Mouse (Mus musculus) intestine, embryonic 14.5 days (tissue): ENCODE measurements at regions not wholly inside any gene's neighbourhood (a gene's known extent, or its start where the extent isn't known, plus 50 kb on each side); places are given as distances from the start of the nearest gene placed in this dataset.

Experiments
- ATAC-seq: fragments of 200-750 bp; cut with Nextera tagmentation; replicated peaks from 2 replicates; pipeline ENCODE4 v1.8.0; 2017; ENCODE audit warnings: low read depth, moderate number of reproducible peaks, moderate TSS enrichment, moderate library complexity; ENCODE audit not compliant: low FRiP score, low TSS enrichment
- DNase-seq: peaks from one replicate; pipeline ENCODE4 v3.0.0-alpha.2; 2018; ENCODE audit warnings: low spot score
- H3K27ac ChIP-seq: fragments of 300-500 bp; sonication (generic); 2 replicates; pipeline ENCODE4 v1.5.1; 2014; ENCODE audit warnings: low read depth, mild to moderate bottlenecking, control low read depth
- H3K27me3 ChIP-seq: fragments of 300-500 bp; sonication (generic); replicated peaks from 2 replicates; pipeline ENCODE4 v1.6.1; 2014; ENCODE audit warnings: low read length, control low read depth; ENCODE audit not compliant: control insufficient read depth, insufficient read depth
- H3K36me3 ChIP-seq: fragments of 300-500 bp; sonication (generic); 2 replicates; pipeline ENCODE4 v1.6.1; 2014; ENCODE audit warnings: low read length, control low read depth; ENCODE audit not compliant: control insufficient read depth, insufficient read depth
- H3K4me1 ChIP-seq: fragments of 300-500 bp; sonication (generic); replicated peaks from 2 replicates; pipeline ENCODE4 v1.6.1; 2014; ENCODE audit warnings: low read length, control low read depth, mixed read lengths; ENCODE audit not compliant: control insufficient read depth, insufficient read depth
- H3K4me2 ChIP-seq: fragments of 300-500 bp; sonication (generic); 2 replicates; pipeline ENCODE4 v1.6.1; 2014; ENCODE audit warnings: low read length
- H3K4me3 ChIP-seq: fragments of 300-500 bp; sonication (generic); 2 replicates; pipeline ENCODE4 v1.5.1; 2014; ENCODE audit warnings: low read depth, low read length, control low read depth, mixed read lengths
- H3K9ac ChIP-seq: fragments of 300-500 bp; sonication (generic); 2 replicates; pipeline ENCODE4 v1.6.1; 2014; ENCODE audit warnings: mild to moderate bottlenecking, low read length
- H3K9me3 ChIP-seq: fragments of 300-500 bp; sonication (generic); 2 replicates; pipeline ENCODE4 v1.6.1; 2016; ENCODE audit warnings: low read length, control low read depth; ENCODE audit not compliant: control insufficient read depth
- WGBS: fragments of 180-500 bp; shearing (Covaris S2); extraction: QIAGEN DNeasy Blood & Tissue Kit; methylation state at CpG from one replicate; pipeline ENCODE4 v1.1.7; 2014; 5-methylcytosine and 5-hydroxymethylcytosine counted together

DNA sequence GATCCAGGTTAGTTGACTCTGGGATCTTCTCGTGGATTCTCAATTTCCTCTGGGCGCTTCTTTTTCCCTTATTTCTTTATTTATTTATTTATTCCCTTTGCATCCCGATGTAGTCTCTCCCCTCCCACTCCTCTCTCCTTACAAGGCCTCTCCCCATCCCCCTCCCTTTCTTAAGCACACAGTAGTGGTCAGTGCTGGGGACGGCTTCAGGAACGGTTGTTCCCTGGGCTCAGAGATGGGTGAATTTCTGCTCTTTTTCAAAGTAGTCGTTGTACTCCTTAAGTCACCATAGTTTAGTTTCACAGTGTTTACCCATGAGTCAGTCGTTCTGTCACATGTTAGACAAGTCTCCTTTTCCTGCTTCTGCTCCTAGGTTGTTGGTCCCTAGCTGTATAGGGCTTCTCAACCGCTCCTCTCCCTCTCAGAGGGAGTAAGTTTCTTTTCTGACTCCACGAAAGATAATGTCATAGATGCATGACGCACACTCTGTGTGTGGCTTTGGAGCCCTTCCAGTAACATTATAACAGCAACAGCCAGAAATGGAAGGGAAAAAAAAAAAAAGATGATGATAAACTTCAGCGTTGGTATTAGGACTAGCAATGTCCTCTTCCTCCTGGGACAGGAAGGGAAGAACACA is 129.9 kb upstream of the Fat1 start:
- no peak overlapping the region for H3K27ac ChIP-seq
- no peak overlapping the region for H3K9ac ChIP-seq
- no peak overlapping the region for H3K4me3 ChIP-seq
- no peak overlapping the region for H3K4me2 ChIP-seq
- no peaks in the 10 kb centered on the region for H3K36me3 ChIP-seq
- ATAC-seq (no peak), DNase-seq (no peak)
- H3K27me3 ChIP-seq: no peaks in the 10 kb centered on the region
- 0 out of 2 replicates have a peak, but pooled peaks cover 13% of the 10 kb centered on the region for H3K4me1 ChIP-seq
- 59% methylated on average over 11 of the region's 11 CpGs for WGBS
- H3K9me3 ChIP-seq: no peaks in the 10 kb centered on the region

DNA sequence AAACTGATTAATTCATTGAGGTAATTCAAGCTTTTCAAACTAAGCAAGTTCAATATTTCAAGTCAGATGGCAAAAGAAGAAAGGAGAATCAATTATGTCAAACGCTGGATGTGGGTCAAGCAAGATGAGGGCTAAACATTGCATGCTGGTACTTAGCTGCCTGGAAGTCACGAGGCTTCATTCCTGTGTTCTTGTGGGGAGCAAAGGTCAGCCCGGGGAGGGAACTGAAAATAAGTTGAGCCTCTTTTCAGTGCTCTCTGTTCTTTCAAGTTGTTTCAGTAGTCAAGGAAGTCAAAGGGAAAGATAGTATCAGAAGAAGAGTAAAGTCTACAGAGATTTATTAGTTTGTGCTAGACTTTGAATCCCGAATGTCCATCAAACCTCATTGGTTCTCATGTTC is 122.9 kb upstream of the Fat1 start:
- DNase-seq (no peak), ATAC-seq (no peak)
- no peaks in the 10 kb centered on the region for H3K27me3 ChIP-seq
- no peak overlapping the region for H3K4me3 ChIP-seq
- H3K4me1 ChIP-seq: peaks cover 2% of the 10 kb centered on the region; the same call in 1 of the 2 replicates
- no peak overlapping the region for H3K9ac ChIP-seq
- H3K9me3 ChIP-seq: no peaks in the 10 kb centered on the region
- H3K36me3 ChIP-seq: no peaks in the 10 kb centered on the region
- H3K4me2 ChIP-seq: no peak overlapping the region
- H3K27ac ChIP-seq: no peak overlapping the region
- WGBS: 67% methylated on average over 4 of the region's 4 CpGs

DNA sequence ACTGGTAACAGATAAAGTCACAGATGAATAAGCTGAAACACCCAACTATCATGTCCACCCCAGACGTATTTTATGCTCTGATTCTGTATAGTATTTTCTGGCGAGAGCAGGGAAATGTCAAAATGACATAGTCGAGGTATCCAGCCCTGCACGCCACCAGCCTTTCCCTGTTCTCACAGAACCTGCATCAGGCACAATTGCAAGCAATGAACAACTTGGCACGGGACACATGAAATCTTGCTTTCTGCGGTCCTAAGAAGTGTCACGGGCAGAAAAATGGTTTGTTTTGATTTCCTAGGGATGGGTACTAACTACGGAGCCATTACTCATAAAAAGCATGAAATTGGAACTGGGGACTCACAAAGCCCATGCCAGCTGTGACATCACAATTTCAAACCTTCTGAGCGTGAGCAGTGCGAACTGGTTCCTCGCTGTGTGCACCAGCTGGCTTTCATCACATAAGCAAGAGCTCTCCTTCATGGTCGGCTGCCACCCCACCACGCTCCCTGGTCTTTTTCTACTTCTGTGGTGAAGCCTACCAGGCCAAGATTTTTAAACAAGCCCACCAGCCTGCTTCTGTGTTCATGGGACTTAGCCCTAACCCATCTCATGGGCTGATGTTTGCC is 117.6 kb upstream of the Fat1 start:
- Histone ChIP-seq H3K9me3 (no peaks in the 10 kb centered on the region), H3K4me1 (peaks cover 10% of the 10 kb centered on the region; the same call in 1 of the 2 replicates), H3K4me3 (no peak overlapping the region), H3K36me3 (no peaks in the 10 kb centered on the region), H3K27me3 (no peaks in the 10 kb centered on the region), H3K4me2 (peak overlapping the region; percentile 6; the same call in 1 of the 2 replicates), H3K9ac (no peak overlapping the region), H3K27ac (0 out of 2 replicates have a peak overlapping the region, but pooled peaks have one; percentile 7)
- WGBS: 40% methylated on average over 13 of the region's 13 CpGs
- DNase-seq (no peak), ATAC-seq (no peak; the same call in 1 of the 2 replicates)

DNA sequence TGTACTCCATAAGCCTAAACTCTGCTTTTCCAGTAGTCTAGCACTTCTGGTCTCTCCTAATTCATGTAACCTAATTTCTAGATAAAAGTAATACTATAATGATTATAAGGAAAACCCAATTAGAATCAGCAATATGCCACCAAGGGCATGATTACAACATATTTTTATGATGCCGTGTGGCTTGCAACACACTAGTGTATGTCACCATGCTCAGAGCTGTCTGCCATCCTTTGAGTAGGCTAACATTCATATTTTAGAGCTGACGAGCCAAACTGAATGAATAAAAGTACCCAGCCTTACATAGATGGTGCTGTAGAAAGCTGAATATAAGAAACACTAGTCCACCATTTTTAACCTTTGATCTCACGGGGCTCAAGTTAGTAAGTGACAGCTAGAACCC is 116.0 kb upstream of the Fat1 start:
- ATAC-seq: no peak
- no peaks in the 10 kb centered on the region for H3K27me3 ChIP-seq

DNA sequence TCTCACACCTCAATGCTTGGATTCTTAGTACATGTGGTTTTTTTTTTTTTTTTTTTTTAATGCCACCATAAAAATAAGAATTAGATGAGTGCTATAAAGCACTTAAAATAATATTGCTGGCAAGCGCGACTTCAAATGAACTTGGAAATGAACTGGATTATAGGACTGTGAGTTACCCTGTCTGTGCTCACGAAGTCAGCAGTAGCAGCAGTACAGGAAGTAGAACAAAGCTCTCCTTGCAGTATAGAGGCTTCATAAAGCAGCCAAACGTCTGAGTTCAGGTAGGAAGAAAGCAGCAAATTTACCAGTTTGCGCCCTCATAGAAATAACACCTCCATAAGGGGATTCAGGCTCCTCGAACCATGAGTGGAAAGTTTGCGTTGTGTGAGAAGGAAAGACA is 115.6 kb upstream of the Fat1 start:
- H3K9me3 ChIP-seq: peaks cover 8% of the 10 kb centered on the region
- no peak for ATAC-seq

More for the DNA sequence above, 116.0 kb upstream of the Fat1 start:
- Histone ChIP-seq H3K9me3 (peaks cover 8% of the 10 kb centered on the region), H3K4me3 (no peak overlapping the region), H3K27ac (no peak overlapping the region), H3K9ac (no peak overlapping the region), H3K36me3 (no peaks in the 10 kb centered on the region), H3K4me2 (no peak overlapping the region), H3K4me1 (peaks cover 10% of the 10 kb centered on the region; the same call in 1 of the 2 replicates)
- no peak for DNase-seq
- WGBS: 91% methylated on average over 3 of the region's 3 CpGs

DNA sequence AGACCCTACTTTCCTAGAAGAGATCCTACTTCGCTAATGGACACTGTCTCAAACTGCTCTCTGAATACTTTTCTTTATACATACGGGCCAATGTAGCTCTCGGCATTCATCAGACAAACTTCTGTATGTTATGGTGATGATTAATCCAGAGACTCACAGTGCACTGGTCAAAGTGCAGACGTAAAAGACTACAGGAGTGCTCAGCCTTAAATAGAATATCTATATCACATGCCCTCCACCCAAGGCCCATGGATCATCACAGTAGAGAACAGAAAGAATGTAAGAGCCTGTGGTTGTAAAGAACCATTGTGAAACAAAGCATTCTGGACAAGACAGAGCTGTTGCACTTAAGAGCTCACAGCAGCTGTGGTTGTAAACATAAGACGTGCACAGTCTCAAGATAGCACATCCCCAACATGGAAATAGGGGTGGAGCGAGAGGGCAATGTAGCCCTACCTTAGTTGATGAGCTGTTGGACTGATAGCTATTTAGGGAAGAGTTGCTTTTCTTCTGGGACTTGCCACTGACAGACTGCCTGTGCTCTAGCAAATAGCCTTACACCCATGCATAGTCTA is 110.0 kb upstream of the Fat1 start:
- 48% methylated on average over 6 of the region's 6 CpGs for WGBS
- no peak overlapping the region for H3K4me2 ChIP-seq
- ATAC-seq: no peak

More for the DNA sequence above, 115.6 kb upstream of the Fat1 start:
- Histone ChIP-seq H3K36me3 (no peaks in the 10 kb centered on the region), H3K4me2 (no peak overlapping the region), H3K27ac (no peak overlapping the region), H3K4me3 (no peak overlapping the region), H3K4me1 (peaks cover 10% of the 10 kb centered on the region; the same call in 1 of the 2 replicates), H3K27me3 (no peaks in the 10 kb centered on the region), H3K9ac (no peak overlapping the region)
- DNase-seq: no peak
- 81% methylated on average over 7 of the region's 7 CpGs for WGBS

DNA sequence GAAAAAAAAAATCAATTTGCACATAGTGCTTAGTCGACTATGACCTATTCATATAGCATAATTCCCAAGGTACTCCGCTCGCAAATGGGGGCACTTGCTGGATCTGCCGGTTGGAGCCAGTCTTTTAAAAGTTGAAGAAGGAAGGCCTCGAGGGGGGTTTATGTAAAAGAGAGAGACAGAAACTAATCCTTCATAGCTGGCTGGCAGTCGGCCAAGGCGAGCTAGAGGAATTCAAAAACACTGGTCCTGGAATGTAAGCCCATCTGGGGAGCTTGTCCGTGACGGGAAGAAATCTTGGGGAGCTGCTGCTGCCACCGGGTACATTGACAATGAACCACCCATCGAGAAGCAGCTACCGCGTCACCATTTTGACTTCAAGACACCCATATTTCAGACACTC is 108.3 kb upstream of the Fat1 start:
- Histone ChIP-seq H3K27me3 (no peaks in the 10 kb centered on the region), H3K9ac (no peak overlapping the region)
- no peak for ATAC-seq

More for the DNA sequence above, 110.0 kb upstream of the Fat1 start:
- Histone ChIP-seq H3K9ac (no peak overlapping the region), H3K9me3 (peaks cover 8% of the 10 kb centered on the region), H3K36me3 (no peaks in the 10 kb centered on the region), H3K4me1 (peaks cover 2% of the 10 kb centered on the region; the same call in 1 of the 2 replicates), H3K27ac (no peak overlapping the region), H3K27me3 (no peaks in the 10 kb centered on the region), H3K4me3 (no peak overlapping the region)
- no peak for DNase-seq

DNA sequence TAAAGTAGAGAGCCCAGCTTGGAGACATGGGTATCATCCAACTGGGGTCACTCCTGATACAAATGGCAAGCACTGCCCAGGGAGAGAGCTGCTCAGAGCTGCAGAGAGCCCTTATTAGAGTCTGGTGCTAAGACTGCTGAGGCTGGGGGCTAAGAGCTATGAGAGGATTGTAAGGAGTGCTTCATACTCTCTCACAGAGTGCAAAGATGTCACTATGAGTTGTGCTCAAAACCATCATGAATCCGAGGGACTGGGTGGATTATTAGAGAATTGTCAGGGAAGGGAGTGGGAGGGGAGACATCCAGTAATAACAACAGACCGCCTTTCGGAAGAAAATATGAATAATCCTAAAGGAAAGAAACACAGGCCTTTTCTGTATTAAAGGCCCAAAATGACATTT is 107.2 kb upstream of the Fat1 start:
- Histone ChIP-seq H3K4me2 (no peak overlapping the region), H3K4me3 (no peak overlapping the region), H3K4me1 (peaks cover 2% of the 10 kb centered on the region; the same call in 1 of the 2 replicates), H3K36me3 (no peaks in the 10 kb centered on the region), H3K9me3 (peaks cover 8% of the 10 kb centered on the region), H3K27me3 (no peaks in the 10 kb centered on the region), H3K27ac (no peak overlapping the region), H3K9ac (no peak overlapping the region)
- 68% methylated on average over 3 of the region's 3 CpGs for WGBS
- no peak for ATAC-seq
- DNase-seq: no peak

More for the DNA sequence above, 108.3 kb upstream of the Fat1 start:
- Histone ChIP-seq H3K4me2 (peak overlapping the region; percentile 34), H3K4me1 (peaks cover 2% of the 10 kb centered on the region; the same call in 1 of the 2 replicates), H3K27ac (0 out of 2 replicates have a peak overlapping the region, but pooled peaks have one; percentile 7), H3K4me3 (0 out of 2 replicates have a peak overlapping the region, but pooled peaks have one; percentile 8), H3K36me3 (no peaks in the 10 kb centered on the region), H3K9me3 (peaks cover 8% of the 10 kb centered on the region)
- DNase-seq: peak; percentile 85
- 24% methylated on average over 13 of the region's 13 CpGs for WGBS
